Mouse (Mus musculus) midbrain, embryonic 13.5 days (tissue): ENCODE data around the gene Fchsd2. TPM values are rescaled to one million over a fixed set of nuclear protein-coding genes. Genes with fewer than 3 reads are reported as not detected.

ENCODE experiments used
- ATAC-seq: fragments of 200-750 bp; cut with Nextera tagmentation; 2 replicates; pipeline ENCODE4 v1.8.0; 2017; ENCODE audit warnings: mild to moderate bottlenecking, moderate TSS enrichment, moderate library complexity
- H3K27ac ChIP-seq: fragments of 300-500 bp; sonication (generic); 2 replicates; pipeline ENCODE4 v1.5.1; 2015; ENCODE audit warnings: inconsistent platforms, mild to moderate bottlenecking, moderate library complexity
- H3K27me3 ChIP-seq: fragments of 300-500 bp; sonication (generic); 2 replicates; pipeline ENCODE4 v1.6.1; 2015; ENCODE audit warnings: mild to moderate bottlenecking, inconsistent platforms
- H3K36me3 ChIP-seq: fragments of 300-500 bp; sonication (generic); 2 replicates; pipeline ENCODE4 v1.6.1; 2015; ENCODE audit warnings: mild to moderate bottlenecking, inconsistent platforms
- H3K4me1 ChIP-seq: fragments of 300-500 bp; sonication (generic); replicated peaks from 2 replicates; pipeline ENCODE4 v1.6.1; 2015; ENCODE audit warnings: inconsistent platforms
- H3K4me2 ChIP-seq: fragments of 300-500 bp; sonication (generic); replicated peaks from 2 replicates; pipeline ENCODE4 v1.6.1; 2015; ENCODE audit warnings: moderate library complexity, mild to moderate bottlenecking, inconsistent platforms
- H3K4me3 ChIP-seq: fragments of 300-500 bp; sonication (generic); replicated peaks from 2 replicates; pipeline ENCODE4 v1.5.1; 2015; ENCODE audit warnings: mild to moderate bottlenecking, inconsistent platforms
- H3K9ac ChIP-seq: fragments of 300-500 bp; sonication (generic); replicated peaks from 2 replicates; pipeline ENCODE4 v1.6.1; 2015; ENCODE audit warnings: mild to moderate bottlenecking, inconsistent platforms
- H3K9me3 ChIP-seq: fragments of 300-500 bp; sonication (generic); 2 replicates; pipeline ENCODE4 v1.6.1; 2016; ENCODE audit warnings: mild to moderate bottlenecking, inconsistent platforms
- WGBS: fragments of 180-500 bp; shearing (Covaris S2); methylation state at CpG from one replicate; pipeline ENCODE4 v1.1.7; 2015; 5-methylcytosine and 5-hydroxymethylcytosine counted together
- polyA plus RNA-seq: library from polyadenylated mRNA; unstranded; fragments of >200 nt; fragmentation: Nextera tagmentation; extraction: Ambion mirVana; gene quantifications from 2 replicates; pipeline ENCODE4 v1.2.1, GENCODE M21; 2015

Gene Fchsd2
- polyA plus RNA-seq, 1 experiment from 2014 or later = 37.5 TPM

DNA sequence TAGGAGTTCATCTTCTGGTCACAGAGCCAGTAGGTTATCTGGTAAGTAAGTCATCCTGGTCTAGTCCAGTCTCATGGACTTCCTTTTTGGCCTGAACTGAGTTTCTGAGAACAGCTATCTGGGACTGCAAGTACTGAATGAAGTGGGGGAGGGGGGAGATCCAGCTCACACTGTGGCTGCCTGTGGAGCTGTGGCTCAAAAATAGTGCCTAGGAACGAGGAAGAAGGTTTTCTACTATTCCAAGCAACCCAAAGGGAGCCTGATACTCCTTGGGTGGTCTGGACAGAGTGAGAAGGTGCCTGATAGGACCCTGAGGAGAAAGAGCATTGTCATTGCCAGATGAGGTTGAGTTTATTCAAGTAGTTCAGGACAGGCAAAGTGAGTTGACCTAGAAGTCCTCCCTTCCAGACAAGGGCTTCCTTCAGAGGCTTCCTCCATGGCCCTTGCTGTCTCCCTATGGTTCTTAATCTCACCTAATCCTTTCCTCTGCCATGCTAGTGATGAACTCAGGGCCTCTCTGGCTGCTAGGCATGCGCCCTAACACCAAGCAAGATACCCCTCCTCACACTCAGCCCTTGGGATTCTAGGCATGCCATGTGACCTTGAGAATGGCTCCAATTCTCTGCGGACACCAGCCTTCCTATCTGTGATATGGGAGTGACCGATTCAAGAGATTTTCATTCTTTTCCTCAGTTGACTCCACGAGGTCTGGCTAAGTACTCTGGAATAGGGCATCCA is 14.6 kb downstream of the Fchsd2 start:
- no peaks in the 10 kb centered on the region for H3K27me3 ChIP-seq
- peak overlapping the region; percentile 93 for H3K9ac ChIP-seq
- H3K9me3 ChIP-seq = no peaks in the 10 kb centered on the region
- H3K4me3 ChIP-seq = peak overlapping the region; percentile 84
- peaks cover 27% of the 10 kb centered on the region for H3K4me1 ChIP-seq
- H3K4me2 ChIP-seq = peak overlapping the region; percentile 78
- ATAC-seq = peak; percentile 3; the same call in 1 of the 2 replicates
- WGBS = 23% methylated on average over 5 of the region's 5 CpGs
- peak overlapping the region; percentile 100 for H3K27ac ChIP-seq
- H3K36me3 ChIP-seq = peaks cover 8% of the 10 kb centered on the region; the same call in 1 of the 2 replicates

DNA sequence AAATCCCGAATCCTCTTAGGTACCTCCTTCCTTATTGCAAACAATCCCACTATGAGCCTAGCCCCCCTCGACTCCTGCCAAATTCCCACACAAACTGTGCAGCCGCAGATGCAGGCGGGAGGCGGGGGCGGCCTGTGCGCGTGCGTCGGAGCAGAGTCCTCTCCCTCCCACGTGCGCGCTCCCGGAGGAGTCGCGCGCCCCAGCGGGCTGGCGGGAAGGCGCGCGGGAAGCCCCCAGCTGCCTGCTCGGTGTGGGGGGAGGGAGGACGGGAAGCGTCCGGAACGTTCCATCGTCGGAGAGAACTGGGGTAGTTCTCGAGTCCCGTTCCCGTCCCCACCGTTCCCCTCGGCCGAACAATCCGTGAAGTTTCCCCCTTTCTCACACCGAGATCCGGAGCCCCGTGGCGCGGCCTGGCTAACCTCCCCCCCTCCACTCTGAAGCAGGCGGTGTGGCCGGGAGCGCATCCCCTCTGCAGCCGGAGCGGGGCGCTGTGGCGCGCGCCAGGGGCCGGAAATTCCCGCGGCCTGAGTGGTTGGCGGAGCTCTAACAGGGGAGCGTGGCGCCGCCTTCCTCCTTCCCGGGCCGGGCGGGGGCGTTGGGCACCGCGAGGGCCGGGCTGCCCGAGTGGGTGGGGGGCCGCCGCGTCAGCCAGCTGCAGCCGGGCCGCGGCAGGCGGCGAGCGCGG is 15.4 kb downstream of the Fchsd2 start:
- peaks cover 10% of the 10 kb centered on the region for H3K36me3 ChIP-seq
- WGBS = under 1% methylated on average over 57 of the region's 75 CpGs
- H3K4me2 ChIP-seq = peak overlapping the region; percentile 78
- peak overlapping the region; percentile 93 for H3K9ac ChIP-seq
- H3K4me3 ChIP-seq = peak overlapping the region; percentile 84
- peak overlapping the region; percentile 100 for H3K27ac ChIP-seq
- no peaks in the 10 kb centered on the region for H3K9me3 ChIP-seq
- H3K4me1 ChIP-seq = peaks cover 27% of the 10 kb centered on the region
- ATAC-seq = peak; percentile 96
- no peaks in the 10 kb centered on the region for H3K27me3 ChIP-seq

DNA sequence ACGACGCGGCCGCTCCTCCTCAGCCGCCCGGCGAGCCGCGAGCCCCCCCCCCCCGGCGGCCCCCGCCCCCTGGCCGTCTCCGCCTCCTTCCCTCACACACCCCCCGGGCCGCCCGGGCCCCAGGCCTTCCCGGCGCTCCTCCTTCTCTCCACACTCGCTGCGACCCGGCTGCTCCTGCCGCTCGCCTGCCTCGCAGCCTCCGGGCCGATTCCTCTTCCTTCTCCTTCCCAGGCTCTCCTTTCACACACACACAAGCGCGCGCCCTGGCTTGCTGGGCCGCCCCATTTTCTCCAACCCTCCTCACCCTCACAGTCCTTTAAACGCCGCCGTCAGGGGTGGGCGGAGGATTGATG is 16.0 kb downstream of the Fchsd2 start:
- peak; percentile 78; the same call in 1 of the 2 replicates for ATAC-seq
- H3K9ac ChIP-seq = peak overlapping the region; percentile 93
- H3K27me3 ChIP-seq = no peaks in the 10 kb centered on the region
- no peaks in the 10 kb centered on the region for H3K9me3 ChIP-seq
- H3K4me1 ChIP-seq = peaks cover 30% of the 10 kb centered on the region
- under 1% methylated on average over 18 of the region's 35 CpGs for WGBS
- H3K4me2 ChIP-seq = peak overlapping the region; percentile 78
- H3K4me3 ChIP-seq = peak overlapping the region; percentile 84
- peaks cover 15% of the 10 kb centered on the region for H3K36me3 ChIP-seq
- H3K27ac ChIP-seq = peak overlapping the region; percentile 100

DNA sequence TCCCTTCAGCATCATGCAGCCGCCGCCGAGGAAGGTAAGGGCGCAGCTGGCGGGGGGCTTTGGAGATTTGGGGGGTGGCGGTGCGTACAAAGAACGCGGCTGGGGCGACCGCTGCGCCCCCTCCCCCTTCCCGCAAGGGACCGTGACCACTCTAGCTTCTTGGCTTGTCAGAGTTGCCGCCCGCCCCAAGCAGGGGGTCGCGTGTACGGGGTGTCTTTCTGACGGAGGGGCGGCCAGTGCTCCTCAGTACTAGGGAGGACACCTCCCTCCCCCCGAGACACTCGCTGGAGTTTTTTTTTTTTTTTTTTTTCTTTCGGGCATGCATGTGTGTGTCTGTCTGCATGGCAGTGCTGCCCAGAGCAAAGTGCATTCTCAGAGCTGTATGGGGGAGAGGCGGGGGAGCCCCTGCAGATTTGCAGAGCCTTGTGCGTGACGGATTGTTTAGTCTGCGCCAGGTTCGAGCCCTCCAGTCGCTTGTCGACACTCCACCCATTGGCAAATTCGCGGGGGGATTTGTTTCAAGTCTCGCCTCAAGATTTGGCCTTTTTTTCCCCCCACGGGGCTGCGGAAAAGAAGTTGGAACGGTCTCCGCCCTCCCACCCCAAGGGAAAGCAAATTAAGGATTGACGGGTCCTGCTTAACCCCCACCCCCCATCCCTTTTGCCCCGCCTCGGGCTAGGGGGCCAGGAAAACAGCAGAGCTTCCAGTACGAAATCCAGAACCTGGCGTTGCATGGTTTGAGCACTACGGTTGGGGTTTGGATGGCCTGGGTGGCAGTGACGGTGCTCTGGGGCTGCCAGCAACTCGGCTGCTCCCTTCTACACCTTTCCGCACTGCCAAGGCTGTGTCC is 16.6 kb downstream of the Fchsd2 start:
- Histone ChIP-seq H3K4me3 (peak overlapping the region; percentile 84), H3K4me2 (peak overlapping the region; percentile 78), H3K9ac (peak overlapping the region; percentile 93), H3K4me1 (peaks cover 30% of the 10 kb centered on the region), H3K27ac (peak overlapping the region; percentile 100), H3K36me3 (peaks cover 16% of the 10 kb centered on the region), H3K9me3 (no peaks in the 10 kb centered on the region), H3K27me3 (no peaks in the 10 kb centered on the region)
- under 1% methylated on average over 47 of the region's 47 CpGs for WGBS
- peak; percentile 38 for ATAC-seq

DNA sequence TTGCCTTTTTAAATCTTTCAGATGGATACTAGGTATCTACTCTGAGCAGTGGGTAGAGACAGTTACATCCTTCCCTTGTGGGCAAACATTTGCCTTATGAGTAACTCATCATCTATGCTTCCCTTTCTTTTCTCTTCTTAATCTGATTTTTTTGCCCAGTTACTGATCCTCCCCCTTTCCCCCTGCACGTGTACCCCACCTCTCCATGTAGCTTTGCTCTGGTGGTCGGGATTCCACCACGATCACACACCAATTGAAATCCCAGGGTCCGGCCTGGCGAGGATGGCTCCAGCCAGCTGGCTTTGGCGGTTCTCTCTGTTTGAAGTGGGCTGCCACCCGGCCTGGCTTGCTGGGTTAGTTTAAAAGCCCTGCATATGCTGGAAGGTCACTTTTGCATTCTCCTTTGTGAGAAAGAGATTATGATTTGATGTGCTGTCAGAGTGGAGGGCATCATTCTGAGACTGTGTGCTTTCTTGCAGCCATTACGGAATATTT is 17.2 kb downstream of the Fchsd2 start:
- peaks cover 20% of the 10 kb centered on the region for H3K36me3 ChIP-seq
- peak overlapping the region; percentile 93 for H3K9ac ChIP-seq
- H3K4me1 ChIP-seq = peaks cover 29% of the 10 kb centered on the region
- peak overlapping the region; percentile 84 for H3K4me3 ChIP-seq
- 7% methylated on average over 8 of the region's 8 CpGs for WGBS
- peak overlapping the region; percentile 100 for H3K27ac ChIP-seq
- H3K4me2 ChIP-seq = peak overlapping the region; percentile 78
- H3K9me3 ChIP-seq = no peaks in the 10 kb centered on the region
- ATAC-seq = no peak
- H3K27me3 ChIP-seq = no peaks in the 10 kb centered on the region

DNA sequence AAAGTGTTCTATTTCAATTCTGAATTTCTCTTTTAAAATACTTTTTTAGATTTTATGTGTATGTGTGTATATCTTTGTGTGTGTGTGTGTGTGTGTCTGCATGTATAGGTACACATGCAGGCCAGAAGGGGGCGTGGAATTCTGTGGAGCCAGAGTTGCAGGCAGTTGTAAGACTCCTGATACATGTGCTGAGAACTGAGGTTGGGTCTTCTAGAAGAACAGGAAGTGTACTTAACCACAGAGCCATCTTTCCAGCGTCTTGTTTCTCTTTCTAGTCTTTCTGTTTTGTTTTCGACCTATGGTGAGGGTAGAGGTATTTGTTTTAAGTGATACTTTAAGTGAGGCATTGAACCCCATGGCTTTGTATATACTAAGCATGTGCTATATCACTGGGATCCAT is 20.7 kb downstream of the Fchsd2 start:
- no peak overlapping the region for H3K9ac ChIP-seq
- H3K27ac ChIP-seq = no peak overlapping the region
- no peak overlapping the region for H3K4me3 ChIP-seq
- no peaks in the 10 kb centered on the region for H3K9me3 ChIP-seq
- no peaks in the 10 kb centered on the region for H3K27me3 ChIP-seq
- WGBS = 93% methylated on average over 3 of the region's 3 CpGs
- peaks cover 21% of the 10 kb centered on the region for H3K4me1 ChIP-seq
- ATAC-seq = no peak
- H3K4me2 ChIP-seq = no peak overlapping the region
- H3K36me3 ChIP-seq = peaks cover 53% of the 10 kb centered on the region

DNA sequence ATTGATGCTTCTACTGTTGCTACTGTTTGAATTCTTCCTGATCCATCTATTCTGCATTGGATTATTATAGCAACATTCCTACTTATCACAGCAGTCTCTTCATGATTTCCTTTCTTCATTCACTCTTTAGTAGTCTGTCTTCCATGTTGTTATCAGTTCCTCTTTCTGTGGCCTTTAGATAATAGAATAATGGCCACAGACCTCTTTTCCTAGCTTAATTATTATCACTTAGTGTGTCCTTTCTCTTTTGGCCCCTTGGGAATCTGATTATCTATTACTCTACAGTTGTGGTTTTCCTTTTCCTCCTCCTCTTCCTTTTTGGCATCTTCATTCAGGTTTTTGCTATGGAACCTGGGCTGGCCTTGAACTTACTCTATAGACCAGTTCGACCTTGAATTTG is 21.7 kb downstream of the Fchsd2 start:
- no peak for ATAC-seq

DNA sequence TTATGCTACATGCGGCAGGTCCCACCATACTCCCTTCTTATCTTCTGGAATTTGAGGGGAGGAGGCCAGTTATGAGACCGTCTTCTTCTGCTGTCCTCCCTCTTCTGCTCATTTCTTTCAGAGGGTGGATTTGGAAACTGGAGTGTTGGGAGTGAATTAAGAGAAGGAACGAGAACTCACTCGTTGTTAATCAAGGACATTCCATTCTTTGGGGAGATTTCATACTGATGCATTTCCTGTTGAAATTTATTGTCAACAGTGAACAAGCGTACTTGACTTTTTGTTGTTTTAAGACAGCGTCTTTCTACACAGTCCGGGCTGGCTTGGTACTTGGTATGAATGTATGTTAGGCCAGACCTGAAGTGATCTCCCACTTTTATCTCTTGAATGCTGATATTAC is 26.7 kb downstream of the Fchsd2 start:
- Histone ChIP-seq H3K27ac (no peak overlapping the region), H3K4me2 (no peak overlapping the region), H3K4me3 (no peak overlapping the region), H3K36me3 (peaks cover 54% of the 10 kb centered on the region), H3K4me1 (peaks cover 11% of the 10 kb centered on the region; the same call in 1 of the 2 replicates), H3K9ac (no peak overlapping the region), H3K27me3 (no peaks in the 10 kb centered on the region), H3K9me3 (no peaks in the 10 kb centered on the region)
- 97% methylated on average over 7 of the region's 7 CpGs for WGBS
- no peak for ATAC-seq

More for the DNA sequence above, 21.7 kb downstream of the Fchsd2 start:
- Histone ChIP-seq H3K9me3 (no peaks in the 10 kb centered on the region), H3K9ac (no peak overlapping the region), H3K27me3 (no peaks in the 10 kb centered on the region), H3K27ac (no peak overlapping the region), H3K4me3 (no peak overlapping the region), H3K4me1 (peaks cover 21% of the 10 kb centered on the region), H3K4me2 (no peak overlapping the region), H3K36me3 (peaks cover 58% of the 10 kb centered on the region)
- 93% methylated on average over 1 of the region's 1 CpGs for WGBS

DNA sequence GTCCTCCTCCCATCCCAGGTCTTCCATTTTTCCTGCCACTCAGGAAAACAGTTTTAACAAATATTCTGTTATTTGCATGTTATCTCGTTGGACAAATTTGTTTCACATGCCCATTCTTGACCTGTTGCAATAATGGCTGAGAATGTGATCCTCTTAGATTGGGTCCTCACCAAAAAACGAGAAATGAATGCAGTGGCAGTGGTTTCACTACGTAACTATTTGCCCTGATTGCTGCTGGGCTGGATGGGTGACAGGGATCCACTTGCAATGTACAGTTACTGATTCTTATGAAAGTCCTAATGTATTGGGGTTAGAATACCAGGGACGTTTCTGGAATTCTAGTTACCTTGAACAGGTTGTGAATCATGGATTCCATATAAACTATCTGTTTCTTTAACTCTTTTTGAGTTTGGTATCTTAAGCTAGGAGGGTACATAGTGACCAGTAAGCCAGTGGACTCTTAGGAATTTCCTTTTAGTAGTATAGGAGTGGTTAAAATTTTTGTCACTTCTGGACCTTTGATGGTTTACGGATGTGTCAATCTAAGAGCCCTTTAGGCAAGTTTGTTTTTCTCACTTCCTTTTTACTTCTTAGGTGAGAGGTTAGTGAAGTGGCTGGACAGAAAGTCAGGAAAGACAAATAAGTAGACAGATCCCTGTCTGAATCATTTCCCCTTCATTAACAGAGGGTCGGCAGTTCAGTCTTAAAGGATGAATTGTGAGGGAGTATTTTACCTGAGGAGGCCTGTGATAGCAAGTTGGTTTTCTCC is 31.1 kb downstream of the Fchsd2 start:
- Histone ChIP-seq H3K27me3 (no peaks in the 10 kb centered on the region), H3K4me2 (no peak overlapping the region), H3K36me3 (peaks cover 18% of the 10 kb centered on the region), H3K9me3 (no peaks in the 10 kb centered on the region), H3K4me3 (no peak overlapping the region), H3K9ac (no peak overlapping the region), H3K4me1 (peaks cover 8% of the 10 kb centered on the region; the same call in 1 of the 2 replicates), H3K27ac (no peak overlapping the region)
- no peak for ATAC-seq
- 89% methylated on average over 6 of the region's 6 CpGs for WGBS

DNA sequence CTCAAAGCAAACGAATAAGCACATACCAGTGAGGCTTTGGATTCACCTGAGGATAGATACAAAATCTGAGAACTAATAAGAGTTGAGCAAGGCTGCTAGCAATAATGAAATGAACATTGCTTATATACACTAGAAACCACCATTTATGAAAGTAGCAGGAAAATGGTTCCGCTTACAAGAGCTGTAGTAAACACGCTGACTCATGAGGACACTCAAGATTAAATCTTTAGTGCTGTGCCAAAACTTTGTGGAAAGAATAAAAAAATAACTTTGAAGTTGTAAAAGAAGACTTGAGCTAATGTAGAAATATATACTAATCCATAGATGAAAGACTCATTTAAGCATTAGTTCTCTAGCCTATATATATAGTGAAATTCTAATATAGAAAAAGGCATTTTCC is 35.1 kb downstream of the Fchsd2 start:
- 92% methylated on average over 3 of the region's 3 CpGs for WGBS
- Histone ChIP-seq H3K27ac (no peak overlapping the region), H3K4me3 (no peak overlapping the region), H3K4me1 (0 out of 2 replicates have a peak, but pooled peaks cover 5% of the 10 kb centered on the region), H3K4me2 (no peak overlapping the region), H3K9ac (no peak overlapping the region), H3K27me3 (no peaks in the 10 kb centered on the region), H3K36me3 (no peaks in the 10 kb centered on the region), H3K9me3 (no peaks in the 10 kb centered on the region)
- no peak for ATAC-seq

DNA sequence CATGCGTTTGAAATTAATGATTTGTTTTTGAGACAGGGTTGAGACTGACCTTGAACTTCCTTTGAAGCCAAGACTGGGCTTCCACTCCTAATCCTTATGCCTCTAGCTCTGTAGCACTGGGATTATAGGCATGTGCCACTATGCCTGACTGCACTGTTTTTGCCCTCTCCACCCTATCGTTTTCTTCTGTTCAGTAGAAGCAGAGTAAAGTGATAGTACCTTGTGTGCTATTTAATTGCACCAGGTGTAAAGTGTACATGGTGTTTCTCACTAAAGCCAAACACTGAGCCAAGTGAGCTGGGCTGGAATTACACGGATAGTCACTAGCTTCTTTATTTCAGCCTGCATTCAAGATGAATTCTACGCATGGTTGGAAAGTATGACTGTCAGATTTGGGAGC is 35.9 kb downstream of the Fchsd2 start:
- Histone ChIP-seq H3K27ac (0 out of 2 replicates have a peak overlapping the region, but pooled peaks have one; percentile 3), H3K9me3 (no peaks in the 10 kb centered on the region), H3K9ac (no peak overlapping the region), H3K4me3 (no peak overlapping the region), H3K4me2 (no peak overlapping the region), H3K27me3 (no peaks in the 10 kb centered on the region), H3K36me3 (no peaks in the 10 kb centered on the region), H3K4me1 (peaks cover 11% of the 10 kb centered on the region; the same call in 1 of the 2 replicates)
- WGBS = 83% methylated on average over 4 of the region's 4 CpGs
- no peak for ATAC-seq
